Mouse (Mus musculus) cerebellum, adult 18-20 months (tissue): ENCODE results near the gene Prr5l.

Experiments used
- DNase-seq, 2 experiments: peaks; one replicate each; pipeline ENCODE4 v3.0.0; 2021

Prr5l gene

GRCm38 (mm10) chr2:101882998-101883397 lies at the start of gene Prr5l:
Prr5l (minus strand) TSS chr2:101883027.
- DNase-seq = no peak

- peak; percentile 56 to 58 for DNase-seq
Observed at GRCm38 (mm10) chr2:101932169-101932936, 49.5 kb upstream of the Prr5l start.

DNA sequence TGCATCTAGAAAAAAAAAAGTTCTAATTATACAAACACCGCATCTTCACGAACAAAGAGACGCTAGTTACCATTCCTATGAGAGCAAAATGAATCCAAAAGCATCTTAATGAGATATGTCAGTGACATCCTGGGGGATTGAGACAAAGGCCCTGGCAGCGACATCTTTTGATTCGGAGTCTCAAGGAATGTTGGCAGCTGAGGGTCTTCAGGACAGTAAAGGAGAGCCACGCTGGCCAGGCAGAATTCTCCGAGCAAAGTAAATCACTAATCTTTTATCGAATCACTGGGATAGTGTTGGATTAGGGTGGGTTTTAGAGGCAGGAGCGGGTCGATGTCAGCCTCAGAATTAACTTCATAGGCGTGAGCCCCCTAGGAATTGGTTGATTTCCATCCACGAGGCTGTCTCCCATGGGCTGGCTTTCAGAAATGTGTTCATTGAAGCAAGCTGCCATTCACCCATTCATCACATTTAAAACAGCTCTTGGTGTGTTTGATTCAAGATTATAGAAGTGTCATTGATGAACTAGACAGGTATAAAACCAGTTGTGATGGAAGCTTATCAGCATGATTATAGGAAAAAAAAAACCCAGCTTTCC lies 42.9 kb upstream of the Prr5l start:
- DNase-seq = no peak

- no peak for DNase-seq
Observed at GRCm38 (mm10) chr2:101925183-101925582, 42.4 kb upstream of the Prr5l start.

DNA sequence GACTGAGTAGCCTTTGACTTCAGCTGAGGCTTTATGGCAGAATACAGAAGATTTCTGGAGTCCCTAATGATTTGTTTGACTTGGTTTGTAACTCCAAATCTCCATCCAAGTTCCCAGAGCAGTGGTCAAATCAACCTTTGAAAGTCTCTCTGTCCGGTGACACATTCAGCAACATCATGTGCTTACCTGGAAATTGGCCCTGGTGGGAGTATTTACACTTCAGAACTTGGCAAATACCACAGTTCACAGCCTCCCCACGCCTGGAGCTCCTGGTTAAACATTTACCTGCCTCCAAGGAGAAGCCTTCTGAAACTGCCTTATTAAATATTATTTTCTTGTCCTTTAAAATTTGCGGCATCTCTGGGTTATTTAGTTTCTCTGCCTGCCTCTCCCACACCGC lies 40.4 kb upstream of the Prr5l start:
- DNase-seq = no peak

- no peak for DNase-seq
Observed at GRCm38 (mm10) chr2:101922302-101922701, 39.5 kb upstream of the Prr5l start.

GRCm38 (mm10) chr2:101920136-101920554 lies 37.3 kb upstream of the Prr5l start:
- DNase-seq = no peak

- no peak for DNase-seq
Observed at GRCm38 (mm10) chr2:101918518-101918917, 35.7 kb upstream of the Prr5l start.

DNA sequence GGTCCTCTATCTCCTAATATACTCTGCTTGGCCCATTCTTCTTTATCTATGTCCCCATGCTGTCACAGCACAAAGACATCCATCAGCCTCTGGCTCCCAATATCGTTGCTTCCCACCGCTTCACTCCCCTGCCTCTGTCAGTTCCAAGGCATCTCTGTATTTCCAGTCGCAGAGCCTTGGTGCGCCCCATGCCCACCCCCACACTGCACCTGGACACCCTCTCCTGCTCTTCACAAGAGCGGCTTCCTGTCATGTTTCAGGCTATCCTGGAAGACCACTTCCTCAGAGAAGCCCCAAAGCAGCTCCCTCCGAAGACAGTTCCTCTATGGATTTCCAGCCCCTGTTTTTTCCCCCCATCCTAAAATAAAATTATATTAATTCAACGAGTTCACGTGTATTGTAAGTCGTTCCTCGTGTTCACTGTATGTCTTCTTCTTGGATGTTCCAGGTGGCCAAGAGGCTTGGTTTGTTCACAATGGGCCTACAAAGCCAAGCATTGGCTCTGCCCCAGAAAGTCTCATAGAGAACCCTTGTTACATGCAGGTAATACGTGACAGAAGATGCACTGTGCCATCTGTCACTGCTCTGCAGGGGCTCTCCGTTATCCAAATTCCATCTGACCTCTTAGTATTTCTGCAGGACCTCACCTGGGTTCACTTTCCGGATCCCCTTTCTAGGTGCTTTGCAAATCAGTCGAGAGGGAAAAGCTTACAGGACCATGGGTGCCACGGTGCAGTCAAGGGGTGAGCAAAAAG lies 26.7 kb upstream of the Prr5l start:
- peak; percentile 85 to 86 for DNase-seq

DNA sequence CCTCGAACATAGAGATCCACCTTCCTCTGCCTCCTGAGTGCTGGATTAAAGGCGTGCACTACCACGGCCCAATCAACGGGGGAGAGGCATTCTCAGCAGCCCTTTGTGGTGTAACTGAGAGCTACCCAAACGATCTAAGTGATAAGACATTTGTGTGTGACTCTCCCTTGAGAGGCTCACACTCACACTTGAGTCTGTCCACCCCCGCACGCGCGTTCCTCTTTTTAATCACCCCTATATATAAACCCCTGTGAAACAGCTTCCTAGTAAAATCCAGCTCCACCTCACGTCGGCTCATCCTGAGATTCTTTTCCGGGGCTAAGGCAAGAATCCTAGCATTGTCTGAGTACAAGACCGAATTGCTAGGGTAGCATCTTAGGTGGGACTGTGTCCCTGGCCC lies 25.9 kb upstream of the Prr5l start:
- DNase-seq = no peak

- DNase-seq = peak; percentile 91 to 96
Observed at GRCm38 (mm10) chr2:101907386-101908022, 24.7 kb upstream of the Prr5l start.

- DNase-seq = peak; percentile 41 to 59
Observed at GRCm38 (mm10) chr2:101906379-101906690, 23.5 kb upstream of the Prr5l start.

- peak; percentile 92 for DNase-seq
Observed at GRCm38 (mm10) chr2:101905534-101906378, 22.9 kb upstream of the Prr5l start.

GRCm38 (mm10) chr2:101902196-101902595 lies 19.4 kb upstream of the Prr5l start:
- DNase-seq = peak; percentile 32 to 45

GRCm38 (mm10) chr2:101896425-101897204 lies 13.8 kb upstream of the Prr5l start:
- DNase-seq = no peak

GRCm38 (mm10) chr2:101894126-101894525 lies 11.3 kb upstream of the Prr5l start:
- no peak for DNase-seq

- no peak for DNase-seq
Observed at GRCm38 (mm10) chr2:101891143-101891542, 8.3 kb upstream of the Prr5l start.

DNA sequence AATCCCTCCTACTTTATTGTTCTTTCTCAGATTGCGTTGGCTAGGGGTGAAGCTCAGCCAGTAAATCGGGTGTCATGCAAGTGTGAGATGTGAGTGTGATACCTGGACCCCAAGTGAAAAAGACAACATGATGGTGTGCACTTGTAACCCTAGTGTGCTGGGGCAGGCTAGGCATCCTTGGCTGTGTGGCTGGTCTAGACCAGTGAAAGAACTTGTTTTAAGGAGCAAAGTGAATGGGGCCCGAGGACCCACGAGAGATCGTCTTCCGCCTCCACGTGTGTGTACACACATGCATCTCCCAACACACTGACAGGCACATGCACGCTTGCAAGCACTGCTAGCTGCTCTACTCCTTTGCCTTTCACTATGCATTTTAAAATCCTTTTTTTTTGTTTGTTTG lies 6.1 kb upstream of the Prr5l start:
- no peak for DNase-seq

DNA sequence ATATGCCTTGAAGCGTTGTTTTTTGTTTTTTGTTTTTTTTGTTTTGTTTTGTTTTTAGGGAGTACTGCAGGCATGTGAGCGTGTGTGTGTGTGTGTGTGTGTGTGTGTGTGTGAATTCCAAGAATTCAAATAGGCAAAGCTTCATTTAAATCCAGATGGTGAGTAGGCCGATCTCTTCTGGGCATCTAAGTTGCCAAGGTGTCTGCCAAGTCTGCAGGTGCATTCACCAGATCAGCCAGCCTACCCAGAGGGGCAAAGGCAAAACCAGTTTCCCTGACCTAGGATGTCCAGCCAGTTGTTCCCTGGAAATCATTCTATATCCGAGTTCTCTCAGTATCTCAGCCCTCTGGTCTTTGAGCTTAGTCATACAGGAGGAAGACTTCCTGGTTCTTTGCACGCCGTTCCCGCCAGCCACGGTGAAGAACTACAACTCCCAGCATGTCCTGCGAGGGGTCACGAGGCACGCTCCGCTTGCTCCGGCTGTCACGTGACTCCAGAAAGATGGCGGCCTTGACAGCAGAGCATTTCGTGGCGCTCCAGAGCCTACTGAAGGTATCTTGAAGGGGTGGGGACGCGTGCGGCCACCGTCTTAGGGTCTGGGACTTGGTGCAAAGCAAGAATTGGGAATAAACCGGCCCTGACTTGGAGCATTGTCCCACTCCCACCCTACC lies 3.1 kb upstream of the Prr5l start, which contains the start of gene Commd9:
Gene Commd9 (plus strand): TSS at position 480 of the 671 bp plus-strand sequence.
- peak; percentile 92 to 98 for DNase-seq

DNA sequence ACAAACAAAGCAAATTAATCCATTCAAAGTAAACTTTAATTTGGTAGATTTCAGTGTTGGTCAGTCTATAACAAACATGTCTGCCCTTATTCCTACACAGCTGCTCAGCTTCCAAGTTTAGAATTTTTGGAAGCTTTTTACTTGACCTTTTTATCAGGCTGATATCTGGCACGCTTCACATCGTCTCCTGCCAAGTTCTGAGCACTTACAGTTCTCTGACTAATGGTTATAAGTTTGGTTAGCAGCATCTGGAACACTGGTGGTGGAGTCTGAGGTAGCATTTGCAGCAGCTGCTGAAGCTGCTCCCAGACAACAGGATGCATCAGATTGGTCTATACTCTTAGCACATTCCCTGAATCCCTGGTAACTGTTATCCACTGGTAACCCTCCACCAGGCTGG lies 1.5 kb upstream of the Prr5l start:
- no peak for DNase-seq
